Mouse (Mus musculus) bone marrow macrophage, adult 2 months (primary cell): ENCODE data around the gene Barhl1. TPM values are rescaled to one million over a fixed set of nuclear protein-coding genes. Genes with fewer than 3 reads are reported as not detected.

Source experiments
- H3K27ac ChIP-seq: 2 replicates; pipeline ENCODE4 v1.5.1; 2012; ENCODE audit warnings: low read depth, low read length; ENCODE audit not compliant: insufficient read depth
- H3K4me1 ChIP-seq: 2 replicates; pipeline ENCODE4 v1.6.1; 2012; ENCODE audit warnings: low read length; ENCODE audit not compliant: control insufficient read depth, insufficient read depth
- H3K4me3 ChIP-seq: 2 replicates; pipeline ENCODE4 v1.5.1; 2012; ENCODE audit warnings: mild to moderate bottlenecking, low read length, moderate library complexity; ENCODE audit not compliant: insufficient read depth
- CTCF ChIP-seq: IDR thresholded peaks from 2 replicates; pipeline ENCODE4 v1.5.1; 2012; ENCODE audit warnings: low read depth, mild to moderate bottlenecking, low read length, moderate library complexity
- POLR2A ChIP-seq: IDR thresholded peaks from 2 replicates; pipeline ENCODE4 v1.6.1; 2012; ENCODE audit warnings: mild to moderate bottlenecking, low read depth, low read length, borderline replicate concordance
- polyA plus RNA-seq: library from polyadenylated mRNA; stranded (reverse); fragments of >200 nt; gene quantifications from 2 replicates; pipeline ENCODE4 v1.2.4, GENCODE M21; 2012; ENCODE audit not compliant: missing spikeins, insufficient read depth, insufficient read length

Gene Barhl1
- polyA plus RNA-seq, 1 experiment, result not detected

DNA sequence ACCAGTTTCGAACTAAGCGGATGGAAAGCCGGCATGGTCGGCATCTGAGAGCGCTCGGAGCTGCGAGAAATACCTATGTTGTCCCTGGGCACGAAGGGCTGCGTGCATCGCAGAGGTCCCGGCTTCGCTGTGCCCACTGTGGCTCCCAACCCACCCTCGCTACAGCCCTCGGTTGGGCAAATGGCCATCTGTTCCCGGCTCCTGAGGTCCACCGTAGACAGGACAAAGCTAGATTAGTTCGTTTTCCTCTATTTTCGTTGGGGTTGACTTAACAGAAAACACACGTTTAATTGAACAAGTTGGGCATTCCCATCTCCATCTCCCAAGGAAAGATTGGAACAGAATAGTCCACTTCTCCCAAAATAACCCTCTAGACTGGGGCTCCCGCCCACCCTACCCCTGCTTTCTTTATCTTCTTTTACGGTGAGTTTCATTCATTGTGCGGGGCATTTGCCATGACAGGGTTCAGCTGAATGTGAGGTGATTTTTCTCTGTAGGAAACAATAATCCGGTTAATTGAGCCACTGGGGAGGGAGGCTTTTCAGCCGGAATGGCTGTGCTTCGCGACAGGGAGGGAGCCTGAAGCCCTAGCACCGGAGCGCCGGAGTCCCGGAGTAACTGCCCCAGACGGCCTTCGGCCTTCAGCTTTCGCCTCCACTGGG, 4.3 kb downstream of the Barhl1 start:
- no peak overlapping the region for H3K27ac ChIP-seq
- no peak for TF ChIP-seq CTCF
- TF ChIP-seq POLR2A, result no peak
- no peaks in the 10 kb centered on the region for H3K4me1 ChIP-seq
- no peak overlapping the region for H3K4me3 ChIP-seq

- no peak for TF ChIP-seq CTCF
- no peak for TF ChIP-seq POLR2A
- Histone ChIP-seq H3K4me3 (no peak overlapping the region), H3K4me1 (no peaks in the 10 kb centered on the region), H3K27ac (no peak overlapping the region)
These were observed 5.0 kb downstream of the Barhl1 start for GRCm38 (mm10) chr2:28911331-28912038.

DNA sequence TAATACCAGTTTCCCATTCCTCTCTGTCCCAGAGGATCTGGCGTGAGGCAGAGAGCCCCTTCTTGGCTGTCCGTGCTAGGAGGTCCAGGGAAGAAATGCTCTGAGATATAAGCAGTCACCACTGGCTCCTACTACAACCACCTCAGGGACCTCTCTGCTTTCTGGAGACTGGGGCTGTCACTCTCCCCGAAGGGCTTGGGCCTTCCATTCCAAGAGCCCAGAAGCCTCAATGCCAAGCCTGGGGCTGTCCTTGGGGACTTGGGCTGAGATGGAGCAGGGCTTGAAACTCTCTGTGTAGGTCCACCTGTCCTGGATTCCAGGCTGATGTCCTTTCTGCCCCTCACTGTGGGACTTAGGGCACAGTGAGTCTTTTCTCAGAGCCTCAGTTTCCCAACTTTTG, 5.6 kb downstream of the Barhl1 start:
- TF ChIP-seq POLR2A, result no peak
- no peak for TF ChIP-seq CTCF

GRCm38 (mm10) chr2:28909818-28910710, 6.4 kb downstream of the Barhl1 start:
- Histone ChIP-seq H3K27ac (no peak overlapping the region), H3K4me3 (no peak overlapping the region), H3K4me1 (no peaks in the 10 kb centered on the region)
- TF ChIP-seq CTCF, result no peak
- TF ChIP-seq POLR2A, result no peak

More for the DNA sequence above, 5.6 kb downstream of the Barhl1 start:
- Histone ChIP-seq H3K4me1 (no peaks in the 10 kb centered on the region), H3K4me3 (no peak overlapping the region), H3K27ac (no peak overlapping the region)

GRCm38 (mm10) chr2:28909186-28909817, 7.2 kb downstream of the Barhl1 start:
- H3K4me1 ChIP-seq, result no peaks in the 10 kb centered on the region
- no peak overlapping the region for H3K4me3 ChIP-seq
- TF ChIP-seq CTCF (no peak), POLR2A (no peak)
- H3K27ac ChIP-seq, result no peak overlapping the region

- Histone ChIP-seq H3K4me3 (no peak overlapping the region), H3K4me1 (no peaks in the 10 kb centered on the region), H3K27ac (no peak overlapping the region)
- TF ChIP-seq CTCF (no peak), POLR2A (no peak)
These were observed 7.9 kb downstream of the Barhl1 start for GRCm38 (mm10) chr2:28908389-28909153.

GRCm38 (mm10) chr2:28907691-28908388, 8.6 kb downstream of the Barhl1 start:
- Histone ChIP-seq H3K4me3 (no peak overlapping the region), H3K4me1 (no peaks in the 10 kb centered on the region), H3K27ac (no peak overlapping the region)
- TF ChIP-seq CTCF (no peak), POLR2A (no peak)

- TF ChIP-seq POLR2A, result no peak
- TF ChIP-seq CTCF, result no peak
- H3K27ac ChIP-seq, result no peak overlapping the region
These were observed 10.9 kb downstream of the Barhl1 start for GRCm38 (mm10) chr2:28905561-28905960.

GRCm38 (mm10) chr2:28904786-28905185, 11.7 kb downstream of the Barhl1 start:
- H3K4me1 ChIP-seq, result no peaks in the 10 kb centered on the region
- TF ChIP-seq POLR2A (no peak), CTCF (no peak)

More at GRCm38 (mm10) chr2:28905561-28905960, 10.9 kb downstream of the Barhl1 start:
- H3K4me3 ChIP-seq, result no peak overlapping the region
- no peaks in the 10 kb centered on the region for H3K4me1 ChIP-seq

More at GRCm38 (mm10) chr2:28904786-28905185, 11.7 kb downstream of the Barhl1 start:
- H3K27ac ChIP-seq, result no peak overlapping the region
- no peak overlapping the region for H3K4me3 ChIP-seq
